Mouse (Mus musculus): ENCODE results near the gene Cldn16. TPM values are rescaled to one million over a fixed set of nuclear protein-coding genes. Genes with fewer than 3 reads are reported as not detected.

The Cldn16 gene
- not detected in 2 replicates for polyA plus RNA-seq (2012)

DNA sequence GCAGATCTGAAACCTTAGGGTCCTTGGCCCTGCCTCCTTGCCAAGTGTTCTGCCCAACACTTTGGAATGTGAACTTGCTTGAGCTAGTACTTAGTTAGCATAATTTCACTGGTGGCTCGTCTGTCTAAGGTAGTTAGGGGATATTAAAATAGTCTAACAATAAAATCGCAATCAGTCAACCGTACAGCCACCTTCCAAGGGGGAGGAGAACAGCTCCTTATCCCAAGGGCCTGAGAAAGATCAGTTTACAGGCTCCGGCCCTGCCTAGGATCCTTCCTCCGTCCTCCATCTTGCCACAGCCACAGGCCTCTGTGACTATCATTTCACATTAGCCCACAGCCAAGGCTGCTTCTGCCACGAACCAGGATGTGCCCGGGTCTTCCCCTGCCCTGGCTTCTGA, at the start of gene Cldn16:
Gene Cldn16, plus strand, starts transcription at position 301 of the 400 bp plus-strand sequence.

GRCm38 (mm10) chr16:26526669-26527068, 63.7 kb downstream of the Cldn16 start, which contains the start of gene Tmem207:
Gene Tmem207, minus strand, starts transcription at chr16:26526769.

Other genes with a start within 250 kb of the Cldn16 start
- 0.30 and 0.38 TPM in 2 replicates for gene Cldn1, start 91.3 kb upstream of the Cldn16 start, polyA plus RNA-seq (2012)
- not detected in 2 replicates for gene Tmem207, start 63.6 kb downstream of the Cldn16 start, polyA plus RNA-seq (2012)
- gene Il1rap, start 118.6 kb downstream of the Cldn16 start, polyA plus RNA-seq (2012): 1.7 TPM in 2 replicates